Mouse (Mus musculus) midbrain, embryonic 12.5 days (tissue): Measurements from ENCODE around the gene Cetn3. TPM values are rescaled to one million over a fixed set of nuclear protein-coding genes. Genes with fewer than 3 reads are reported as not detected.
A peak's percentile ranks its signal among the peaks of the same experiment; 100 is the strongest.

Experiments
- ATAC-seq: fragments of 200-750 bp; cut with Nextera tagmentation; 2 replicates; pipeline ENCODE4 v1.8.0; 2017; ENCODE audit warnings: low read depth, moderate TSS enrichment, moderate library complexity; ENCODE audit not compliant: low FRiP score
- H3K27ac ChIP-seq: fragments of 300-500 bp; sonication (generic); replicated peaks from 2 replicates; pipeline ENCODE4 v1.5.1; 2016; ENCODE audit warnings: mild to moderate bottlenecking
- H3K27me3 ChIP-seq: fragments of 300-500 bp; sonication (generic); 2 replicates; pipeline ENCODE4 v1.6.1; 2016; ENCODE audit warnings: mild to moderate bottlenecking
- H3K36me3 ChIP-seq: fragments of 300-500 bp; sonication (generic); 2 replicates; pipeline ENCODE4 v1.6.1; 2016
- H3K4me1 ChIP-seq: fragments of 300-500 bp; sonication (generic); 2 replicates; pipeline ENCODE4 v1.6.1; 2016
- H3K4me2 ChIP-seq: fragments of 300-500 bp; sonication (generic); replicated peaks from 2 replicates; pipeline ENCODE4 v1.6.1; 2016; ENCODE audit warnings: mild to moderate bottlenecking, moderate library complexity
- H3K4me3 ChIP-seq: fragments of 300-500 bp; sonication (generic); 2 replicates; pipeline ENCODE4 v1.5.1; 2016; ENCODE audit warnings: mild to moderate bottlenecking
- H3K9ac ChIP-seq: fragments of 300-500 bp; sonication (generic); replicated peaks from 2 replicates; pipeline ENCODE4 v1.6.1; 2016; ENCODE audit warnings: mild to moderate bottlenecking, moderate library complexity
- H3K9me3 ChIP-seq: fragments of 300-500 bp; sonication (generic); 2 replicates; pipeline ENCODE4 v1.6.1; 2016; ENCODE audit warnings: mild to moderate bottlenecking
- WGBS: fragments of 180-500 bp; shearing (Covaris S2); methylation state at CpG from one replicate; pipeline ENCODE4 v1.1.7; 2016; 5-methylcytosine and 5-hydroxymethylcytosine counted together
- polyA plus RNA-seq: library from polyadenylated mRNA; unstranded; fragments of >200 nt; fragmentation: Nextera tagmentation; extraction: Ambion mirVana; gene quantifications from 2 replicates; pipeline ENCODE4 v1.2.1, GENCODE M21; 2016

The Cetn3 gene
- 236 and 245 TPM in 2 replicates for polyA plus RNA-seq

GRCm38 (mm10) chr13:81782971-81783404, at the start of gene Cetn3:
Gene Cetn3 (plus strand): TSS chr13:81783077.
- ATAC-seq, result peak; percentile 93
- under 1% methylated on average over 29 of the region's 29 CpGs for WGBS
- peak within 1 kb of the TSS; percentile 98 for H3K27ac ChIP-seq
- no peaks in the 10 kb centered on the region for H3K9me3 ChIP-seq
- H3K4me2 ChIP-seq, result peak within 1 kb of the TSS; percentile 66
- peaks cover 8% of the 10 kb centered on the region; the same call in 1 of the 2 replicates for H3K36me3 ChIP-seq
- peak within 1 kb of the TSS; percentile 83 for H3K9ac ChIP-seq
- no peaks in the 10 kb centered on the region for H3K27me3 ChIP-seq
- peak within 1 kb of the TSS; percentile 71 for H3K4me3 ChIP-seq
- H3K4me1 ChIP-seq, result peaks cover 24% of the 10 kb centered on the region

GRCm38 (mm10) chr13:81736606-81737005, 46.3 kb upstream of the Cetn3 start:
- Histone ChIP-seq H3K27ac (no peak overlapping the region), H3K4me1 (no peaks in the 10 kb centered on the region), H3K9me3 (no peaks in the 10 kb centered on the region), H3K4me3 (no peak overlapping the region), H3K27me3 (no peaks in the 10 kb centered on the region), H3K4me2 (no peak overlapping the region), H3K36me3 (no peaks in the 10 kb centered on the region), H3K9ac (no peak overlapping the region)
- 84% methylated on average over 5 of the region's 5 CpGs for WGBS
- no peak for ATAC-seq

- WGBS, result 52% methylated on average over 3 of the region's 3 CpGs
- Histone ChIP-seq H3K27me3 (no peaks in the 10 kb centered on the region), H3K27ac (no peak overlapping the region), H3K4me1 (no peaks in the 10 kb centered on the region), H3K36me3 (no peaks in the 10 kb centered on the region), H3K4me2 (no peak overlapping the region), H3K4me3 (no peak overlapping the region), H3K9ac (no peak overlapping the region), H3K9me3 (no peaks in the 10 kb centered on the region)
- ATAC-seq, result no peak
These were observed 42.0 kb upstream of the Cetn3 start for GRCm38 (mm10) chr13:81740898-81741297.

- Histone ChIP-seq H3K27me3 (no peaks in the 10 kb centered on the region), H3K9ac (no peak overlapping the region), H3K4me3 (no peak overlapping the region), H3K4me1 (no peaks in the 10 kb centered on the region), H3K36me3 (no peaks in the 10 kb centered on the region), H3K4me2 (no peak overlapping the region), H3K9me3 (0 out of 2 replicates have a peak, but pooled peaks cover 2% of the 10 kb centered on the region), H3K27ac (no peak overlapping the region)
- no peak for ATAC-seq
- 40% methylated on average over 9 of the region's 10 CpGs for WGBS
These were observed 39.3 kb upstream of the Cetn3 start for GRCm38 (mm10) chr13:81743391-81744091.

GRCm38 (mm10) chr13:81744092-81744396, 38.8 kb upstream of the Cetn3 start:
- H3K4me3 ChIP-seq, result no peak overlapping the region
- H3K9me3 ChIP-seq, result 0 out of 2 replicates have a peak, but pooled peaks cover 2% of the 10 kb centered on the region
- H3K27ac ChIP-seq, result no peak overlapping the region
- no peaks in the 10 kb centered on the region for H3K27me3 ChIP-seq
- 38% methylated on average over 2 of the region's 2 CpGs for WGBS
- H3K9ac ChIP-seq, result no peak overlapping the region
- no peaks in the 10 kb centered on the region for H3K36me3 ChIP-seq
- H3K4me1 ChIP-seq, result no peaks in the 10 kb centered on the region
- no peak overlapping the region for H3K4me2 ChIP-seq
- ATAC-seq, result no peak

- Histone ChIP-seq H3K27ac (no peak overlapping the region), H3K4me2 (no peak overlapping the region), H3K4me1 (no peaks in the 10 kb centered on the region), H3K9ac (no peak overlapping the region), H3K4me3 (no peak overlapping the region), H3K9me3 (no peaks in the 10 kb centered on the region), H3K27me3 (no peaks in the 10 kb centered on the region), H3K36me3 (no peaks in the 10 kb centered on the region)
- no peak for ATAC-seq
These were observed 28.0 kb upstream of the Cetn3 start for GRCm38 (mm10) chr13:81754878-81755277.

GRCm38 (mm10) chr13:81755324-81755723, 27.6 kb upstream of the Cetn3 start:
- no peaks in the 10 kb centered on the region for H3K36me3 ChIP-seq
- H3K4me3 ChIP-seq, result no peak overlapping the region
- H3K27ac ChIP-seq, result no peak overlapping the region
- 97% methylated on average over 1 of the region's 1 CpGs for WGBS
- H3K27me3 ChIP-seq, result no peaks in the 10 kb centered on the region
- ATAC-seq, result no peak
- H3K9me3 ChIP-seq, result no peaks in the 10 kb centered on the region
- no peak overlapping the region for H3K9ac ChIP-seq
- no peaks in the 10 kb centered on the region for H3K4me1 ChIP-seq
- no peak overlapping the region for H3K4me2 ChIP-seq

GRCm38 (mm10) chr13:81757058-81757660, 25.7 kb upstream of the Cetn3 start:
- no peaks in the 10 kb centered on the region for H3K4me1 ChIP-seq
- H3K27ac ChIP-seq, result no peak overlapping the region
- WGBS, result 88% methylated on average over 5 of the region's 5 CpGs
- no peak overlapping the region for H3K9ac ChIP-seq
- H3K27me3 ChIP-seq, result no peaks in the 10 kb centered on the region
- no peaks in the 10 kb centered on the region for H3K9me3 ChIP-seq
- no peak for ATAC-seq
- H3K4me3 ChIP-seq, result no peak overlapping the region
- H3K36me3 ChIP-seq, result no peaks in the 10 kb centered on the region
- H3K4me2 ChIP-seq, result no peak overlapping the region

GRCm38 (mm10) chr13:81760379-81760778, 22.5 kb upstream of the Cetn3 start:
- no peak overlapping the region for H3K27ac ChIP-seq
- no peaks in the 10 kb centered on the region for H3K27me3 ChIP-seq
- no peak overlapping the region for H3K4me2 ChIP-seq
- no peaks in the 10 kb centered on the region for H3K4me1 ChIP-seq
- H3K36me3 ChIP-seq, result no peaks in the 10 kb centered on the region
- no peaks in the 10 kb centered on the region for H3K9me3 ChIP-seq
- H3K4me3 ChIP-seq, result no peak overlapping the region
- 25% methylated on average over 3 of the region's 3 CpGs for WGBS
- ATAC-seq, result peak; percentile 53; the same call in 1 of the 2 replicates
- no peak overlapping the region for H3K9ac ChIP-seq

GRCm38 (mm10) chr13:81761566-81762186, 21.2 kb upstream of the Cetn3 start:
- Histone ChIP-seq H3K9ac (0 out of 2 replicates have a peak overlapping the region, but pooled peaks have one; percentile 31), H3K27ac (no peak overlapping the region), H3K9me3 (no peaks in the 10 kb centered on the region), H3K4me1 (no peaks in the 10 kb centered on the region), H3K4me2 (0 out of 2 replicates have a peak overlapping the region, but pooled peaks have one; percentile 21), H3K4me3 (no peak overlapping the region), H3K36me3 (no peaks in the 10 kb centered on the region), H3K27me3 (no peaks in the 10 kb centered on the region)
- 31% methylated on average over 14 of the region's 14 CpGs for WGBS
- peak; percentile 63 for ATAC-seq

GRCm38 (mm10) chr13:81764173-81764572, 18.7 kb upstream of the Cetn3 start:
- Histone ChIP-seq H3K27ac (no peak overlapping the region), H3K27me3 (no peaks in the 10 kb centered on the region), H3K4me1 (no peaks in the 10 kb centered on the region), H3K36me3 (no peaks in the 10 kb centered on the region), H3K9me3 (no peaks in the 10 kb centered on the region), H3K4me3 (no peak overlapping the region), H3K4me2 (no peak overlapping the region), H3K9ac (no peak overlapping the region)
- 89% methylated on average over 5 of the region's 5 CpGs for WGBS
- ATAC-seq, result no peak

GRCm38 (mm10) chr13:81767038-81767659, 15.7 kb upstream of the Cetn3 start:
- Histone ChIP-seq H3K9ac (no peak overlapping the region), H3K9me3 (no peaks in the 10 kb centered on the region), H3K4me3 (no peak overlapping the region), H3K27me3 (no peaks in the 10 kb centered on the region), H3K4me1 (no peaks in the 10 kb centered on the region), H3K36me3 (no peaks in the 10 kb centered on the region), H3K27ac (no peak overlapping the region), H3K4me2 (no peak overlapping the region)
- 84% methylated on average over 7 of the region's 7 CpGs for WGBS
- no peak; the same call in 1 of the 2 replicates for ATAC-seq
